Mouse (Mus musculus): ENCODE measurements around the gene Atp1a4. TPM values are rescaled to one million over a fixed set of nuclear protein-coding genes. Genes with fewer than 3 reads are reported as not detected.

Gene Atp1a4
- polyA plus RNA-seq, 1 experiment, result not detected

DNA sequence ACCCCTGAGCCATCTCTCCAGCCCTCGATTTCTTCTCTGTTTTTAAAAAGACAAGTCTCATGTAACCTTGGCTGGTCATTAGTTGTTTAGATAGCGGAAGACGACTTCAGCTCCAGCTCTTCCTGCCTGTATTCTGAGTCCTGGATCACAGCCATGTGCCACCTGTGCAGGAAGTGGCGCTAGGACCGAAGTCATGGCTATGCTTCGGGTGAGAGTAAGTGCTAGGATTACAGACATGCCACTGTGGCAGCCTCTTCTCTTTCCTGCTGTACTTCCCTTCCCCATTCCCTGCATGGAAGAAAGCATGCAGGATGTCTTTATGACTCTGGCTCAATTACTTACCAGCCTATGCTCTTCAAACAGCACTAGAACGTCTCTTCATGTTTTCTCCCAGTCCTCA, 79.1 kb downstream of the Atp1a4 start:
- Histone ChIP-seq H3K36me3 (ENCODE audit: control insufficient read depth, insufficient read depth) (peaks cover 56% of the 10 kb centered on the region), H3K27me3 (ENCODE audit: control insufficient read depth, insufficient read depth, insufficient read length) (no peaks in the 10 kb centered on the region), H3K4me3 (ENCODE audit: insufficient read depth, poor library complexity, severe bottlenecking) (no peak overlapping the region), H3ac (ENCODE audit: control insufficient read depth, insufficient read length, low read depth) (no peak overlapping the region), H3K79me2 (ENCODE audit: control insufficient read depth, insufficient read depth) (no peaks in the 10 kb centered on the region), H3K79me3 (ENCODE audit: low read depth) (no peaks in the 10 kb centered on the region)
- no peak for TF ChIP-seq MAX (IDR thresholded peaks at IDR 0.05)
- TF ChIP-seq CTCF (IDR thresholded peaks at IDR 0.05; ENCODE audit: control insufficient read depth, insufficient read depth, insufficient read length), result no peak
- TF ChIP-seq MYOD1 (IDR thresholded peaks at IDR 0.05; ENCODE audit: control insufficient read depth, insufficient read length, low read depth), result no peak
- no peak for TF ChIP-seq FOSL1 (IDR thresholded peaks at IDR 0.05; ENCODE audit: insufficient read depth, low read length, poor library complexity, severe bottlenecking)
- TF ChIP-seq MYOG (IDR thresholded peaks at IDR 0.05; ENCODE audit: control insufficient read depth, extremely low read depth, insufficient read length), result no peak
- no peak for TF ChIP-seq USF1 (IDR thresholded peaks at IDR 0.05; ENCODE audit: low read depth)
- no peak for TF ChIP-seq CEBPB (IDR thresholded peaks at IDR 0.05; ENCODE audit: low read depth)

DNA sequence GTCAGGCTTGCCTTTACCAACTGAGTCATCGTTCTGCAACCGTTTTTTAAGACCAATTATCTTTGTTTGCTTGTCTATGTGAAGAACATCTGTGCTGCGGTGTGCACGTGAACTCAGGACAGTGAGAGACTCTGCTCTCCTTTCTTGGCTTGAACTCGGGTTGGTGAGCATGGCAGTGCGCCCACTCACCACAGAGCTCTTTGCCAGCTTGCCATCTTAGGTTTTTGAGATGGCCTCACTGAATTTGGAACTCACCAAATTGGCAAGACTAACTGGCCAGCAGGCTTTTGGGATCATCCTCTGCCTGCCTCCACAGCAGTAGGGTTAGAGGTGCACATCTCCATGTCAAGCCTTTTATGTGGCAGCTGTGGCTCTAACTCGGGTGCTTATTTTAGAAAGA, 80.4 kb downstream of the Atp1a4 start:
- no peak overlapping the region for H3K4me3 ChIP-seq (ENCODE audit: insufficient read depth, poor library complexity, severe bottlenecking)
- TF ChIP-seq CEBPB (IDR thresholded peaks at IDR 0.05; ENCODE audit: low read depth) (no peak), FOSL1 (IDR thresholded peaks at IDR 0.05; ENCODE audit: insufficient read depth, low read length, poor library complexity, severe bottlenecking) (no peak), CTCF (IDR thresholded peaks at IDR 0.05; ENCODE audit: control insufficient read depth, insufficient read depth, insufficient read length) (no peak), MYOG (IDR thresholded peaks at IDR 0.05; ENCODE audit: control insufficient read depth, extremely low read depth, insufficient read length) (no peak), MYOD1 (IDR thresholded peaks at IDR 0.05; ENCODE audit: control insufficient read depth, insufficient read length, low read depth) (no peak), USF1 (IDR thresholded peaks at IDR 0.05; ENCODE audit: low read depth) (no peak), MAX (IDR thresholded peaks at IDR 0.05) (no peak)
- H3K27me3 ChIP-seq (ENCODE audit: control insufficient read depth, insufficient read depth, insufficient read length), result no peaks in the 10 kb centered on the region
- peaks cover 63% of the 10 kb centered on the region for H3K36me3 ChIP-seq (ENCODE audit: control insufficient read depth, insufficient read depth)
- H3K79me3 ChIP-seq (ENCODE audit: low read depth), result no peaks in the 10 kb centered on the region
- no peaks in the 10 kb centered on the region for H3K79me2 ChIP-seq (ENCODE audit: control insufficient read depth, insufficient read depth)
- H3ac ChIP-seq (ENCODE audit: control insufficient read depth, insufficient read length, low read depth), result no peak overlapping the region

Other genes starting within 250 kb of the Atp1a4 start
- 5.7 TPM for gene Vangl2, start 230.0 kb downstream of the Atp1a4 start, polyA plus RNA-seq (2012; fragmentation: generic; extraction: Trizol)
- not detected for gene Nhlh1, start 200.8 kb downstream of the Atp1a4 start, polyA plus RNA-seq (2012; fragmentation: generic; extraction: Trizol)
- 113 TPM for gene Copa, start 175.9 kb downstream of the Atp1a4 start, polyA plus RNA-seq (2012; fragmentation: generic; extraction: Trizol)
- gene Ncstn, start 175.6 kb downstream of the Atp1a4 start, polyA plus RNA-seq (2012; fragmentation: generic; extraction: Trizol), result 40.8 TPM
- 79.6 TPM for gene Pex19, start 131.7 kb downstream of the Atp1a4 start, polyA plus RNA-seq (2012; fragmentation: generic; extraction: Trizol)
- gene Dcaf8, start 110.3 kb downstream of the Atp1a4 start, polyA plus RNA-seq (2012; fragmentation: generic; extraction: Trizol), result 37.6 TPM
- gene Pea15a, start 51.6 kb downstream of the Atp1a4 start, polyA plus RNA-seq (2012; fragmentation: generic; extraction: Trizol), result 125 TPM
- gene Casq1, start 38.5 kb downstream of the Atp1a4 start, polyA plus RNA-seq (2012; fragmentation: generic; extraction: Trizol), result 0.12 TPM
- gene Igsf8, start 3.2 kb upstream of the Atp1a4 start, polyA plus RNA-seq (2012; fragmentation: generic; extraction: Trizol), result 95.3 TPM
- 0.76 TPM for gene Atp1a2, start 39.6 kb upstream of the Atp1a4 start, polyA plus RNA-seq (2012; fragmentation: generic; extraction: Trizol)
- 0.06 TPM for gene Kcnj9, start 70.9 kb upstream of the Atp1a4 start, polyA plus RNA-seq (2012; fragmentation: generic; extraction: Trizol)
- not detected for gene Kcnj10, start 82.8 kb upstream of the Atp1a4 start, polyA plus RNA-seq (2012; fragmentation: generic; extraction: Trizol)
- gene Pigm, start 118.1 kb upstream of the Atp1a4 start, polyA plus RNA-seq (2012; fragmentation: generic; extraction: Trizol), result 3.8 TPM
- 0.19 TPM for gene Slamf9, start 216.9 kb upstream of the Atp1a4 start, polyA plus RNA-seq (2012; fragmentation: generic; extraction: Trizol)
- 4.1 TPM for gene Igsf9, start 223.4 kb upstream of the Atp1a4 start, polyA plus RNA-seq (2012; fragmentation: generic; extraction: Trizol)
- 771 TPM for gene Tagln2, start 241.6 kb upstream of the Atp1a4 start, polyA plus RNA-seq (2012; fragmentation: generic; extraction: Trizol)

Measured in C2C12 (cell line).